ENCODE assay signal across 22 mouse cellular contexts in genomic region chr7:112200761-112201160, GRCm38 (mm10). TPM values are rescaled to one million over a fixed set of nuclear protein-coding genes. Genes with fewer than 3 reads are reported as not detected.
"Had no signal": no experiment of that assay in that cellular context is flagged by ENCODE, and none has a peak within 500 bp of the region (broad histone marks: within the 10 kb centered on the region; RNA-seq: fewer than 3 reads in every experiment).

No protein-coding gene starts in this region.

- H3K4me3 ChIP-seq: lung, embryonic 15.5 days; megakaryocyte, embryonic 14.5 days; midbrain, embryonic 13.5 days; midbrain, embryonic 15.5 days; neural tube, embryonic 12.5 days had no signal

- H3K4me2 ChIP-seq: lung, embryonic 15.5 days; midbrain, embryonic 11.5 days; midbrain, embryonic 13.5 days; midbrain, embryonic 15.5 days; neural tube, embryonic 12.5 days had no signal

- H3K27me3 ChIP-seq: lung, embryonic 15.5 days; midbrain, embryonic 13.5 days; midbrain, embryonic 15.5 days; neural tube, embryonic 12.5 days had no signal

- DNase-seq: lung, adult 2 months; lung, postnatal 14 days; lung, postnatal 36 days; retina, postnatal 1 day; right cerebral cortex, adult 18-20 months; right cerebral cortex, postnatal 25 days; right cerebral cortex, postnatal 4 days; spleen, adult 18-20 months; thymus, adult 18-20 months; thymus, postnatal 14 days; thymus, postnatal 36 days had no signal

- H3K27ac ChIP-seq: lung, embryonic 15.5 days; macrophage; midbrain, embryonic 13.5 days; midbrain, embryonic 15.5 days; neural tube, embryonic 12.5 days had no signal

- H3K36me3 ChIP-seq: lung, embryonic 15.5 days; midbrain, embryonic 13.5 days; midbrain, embryonic 15.5 days; neural tube, embryonic 12.5 days had no signal

- H3K9ac ChIP-seq: lung, embryonic 15.5 days; midbrain, embryonic 13.5 days; midbrain, embryonic 15.5 days; neural tube, embryonic 12.5 days had no signal

- ATAC-seq: lung, postnatal 0 days; midbrain, embryonic 13.5 days; midbrain, embryonic 15.5 days had no signal

- H3K4me1 ChIP-seq: megakaryocyte, embryonic 14.5 days; midbrain, embryonic 13.5 days; midbrain, embryonic 15.5 days; neural tube, embryonic 12.5 days had no signal

- H3K9me3 ChIP-seq: lung, embryonic 15.5 days; megakaryocyte, embryonic 14.5 days; midbrain, embryonic 13.5 days; midbrain, embryonic 15.5 days; neural tube, embryonic 12.5 days had no signal

RNA-seq across cellular contexts. Expression of gene Dkk3, which starts 41.9 kb away (rescaled TPM):
- total RNA-seq: megakaryocyte progenitor cell, adult 5-6 weeks; monocyte, adult 5-6 weeks; neutrophil, adult 5-6 weeks had no signal
- polyA plus RNA-seq: macrophage had no signal
